Mouse (Mus musculus) left cerebral cortex, postnatal 25 days (tissue): ENCODE measurements around the gene Ddx6. TPM values are rescaled to one million over a fixed set of nuclear protein-coding genes. Genes with fewer than 3 reads are reported as not detected.
"Not testable (repeated sequence)": the region's sequence is repeated elsewhere in the genome, so short reads cannot be mapped to it uniquely, and the experiment has no call there.

Experiments used
- DNase-seq, 2 experiments: peaks; one replicate each; pipeline ENCODE4 v3.0.0; 2022; ENCODE audit warnings: low spot score in 2 of 2, mixed read lengths in 1 of 2
- intact Hi-C: fragments of 180-260 bp; cut with DNase I; formaldehyde crosslinking; loops from one replicate; pipeline ENCODE4 v1.15.1; 2025
- total RNA-seq, 2 experiments: library from RNA; stranded (reverse); gene quantifications; 2 replicates each; pipeline ENCODE4 v1.2.3; 2021

Gene Ddx6
- total RNA-seq, 2 experiments from 2014 or later = 131 to 134 TPM

DNA sequence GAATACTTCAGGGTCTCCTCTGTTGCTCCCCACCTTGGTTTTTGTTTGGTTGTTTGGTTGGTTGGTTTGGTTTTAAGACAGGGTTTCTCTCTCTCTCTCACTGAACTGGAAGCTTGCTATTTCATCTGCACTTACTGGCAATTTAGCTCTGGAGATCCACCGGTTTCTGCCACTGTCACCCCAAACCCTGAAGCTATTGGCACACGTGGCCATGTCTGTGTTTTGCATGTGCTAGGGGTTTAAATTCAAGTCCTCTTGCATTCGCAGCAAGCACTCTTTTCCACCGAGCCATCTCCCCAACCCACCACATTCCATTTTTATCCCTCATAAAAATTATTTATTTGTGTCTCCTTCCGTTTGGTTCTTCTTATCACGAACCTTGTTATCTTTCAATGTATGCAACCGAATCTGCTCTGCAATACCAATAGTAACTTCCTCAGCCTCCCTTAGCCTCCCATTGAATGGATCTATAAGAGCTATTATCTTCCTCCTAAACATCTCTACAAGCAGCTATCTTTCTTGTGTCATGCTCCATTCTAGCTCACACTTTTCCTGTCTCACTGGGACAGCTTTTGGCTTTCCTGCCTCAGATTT lies 13.0 kb upstream of the Ddx6 start:
- DNase-seq = no peak
- intact Hi-C loops = no loop called here

DNA sequence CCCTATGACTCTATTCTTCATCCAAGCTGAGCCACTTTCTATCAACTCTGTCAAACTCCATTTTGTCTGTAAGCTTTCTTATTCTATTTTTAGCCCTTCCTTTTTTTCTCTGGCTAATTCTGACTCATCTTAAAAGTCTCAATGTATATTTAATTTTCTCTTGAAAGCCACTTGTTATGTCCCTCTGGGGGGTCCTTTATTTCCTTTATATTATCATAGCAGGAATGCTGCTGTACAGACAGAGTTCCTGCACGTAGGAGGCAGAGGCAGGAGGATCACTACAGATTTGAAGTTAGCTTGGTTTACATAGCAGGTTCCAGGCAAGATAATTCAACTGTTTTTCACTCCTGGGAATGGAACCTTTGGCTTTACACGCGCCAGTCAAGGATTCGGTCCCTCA lies 11.5 kb upstream of the Ddx6 start:
- no peak for DNase-seq
- intact Hi-C loops = no loop called here

DNA sequence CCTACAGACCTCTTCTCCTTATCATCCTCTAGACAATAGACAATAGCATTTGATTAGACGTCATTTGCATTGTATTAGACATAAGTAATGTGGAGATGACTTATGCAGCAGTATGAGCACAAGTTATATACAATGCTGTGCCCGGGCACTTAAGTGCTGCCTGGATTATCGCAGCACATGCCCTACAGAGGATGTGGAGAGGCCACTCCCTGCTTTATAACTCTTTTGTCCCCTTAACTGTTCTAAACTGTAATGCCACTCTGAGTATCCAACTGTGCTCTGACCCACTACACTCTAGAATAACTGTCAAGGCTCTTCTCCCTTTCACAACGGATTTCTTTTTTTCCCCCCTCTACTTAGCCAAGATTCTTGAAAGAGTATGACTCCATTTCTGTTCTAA lies 10.8 kb upstream of the Ddx6 start:
- DNase-seq = no peak
- intact Hi-C loops = no loop called here

- no peak for DNase-seq
- intact Hi-C loops = no loop called here
Observed at GRCm38 (mm10) chr9:44594901-44595536, 9.7 kb upstream of the Ddx6 start.

DNA sequence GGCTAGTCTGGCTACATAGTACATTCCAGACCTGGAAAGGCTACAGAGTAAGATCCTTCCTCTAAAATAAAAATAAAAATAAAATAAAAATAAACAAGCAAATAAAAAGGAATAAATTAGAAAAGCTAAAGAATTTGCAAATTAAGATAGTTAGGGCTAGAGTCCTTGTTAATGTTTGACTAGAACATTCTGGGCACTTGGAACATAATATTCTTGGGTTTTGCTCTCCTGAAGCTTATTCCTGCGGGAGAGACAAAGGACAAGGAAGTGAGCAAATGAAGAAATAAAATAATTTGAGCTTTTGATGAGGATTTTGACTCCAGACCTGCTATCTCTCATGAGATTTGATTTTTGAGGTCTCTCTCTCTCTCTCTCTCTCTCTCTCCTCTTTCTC lies 9.2 kb upstream of the Ddx6 start:
- no peak for DNase-seq
- intact Hi-C loops = no loop called here

DNA sequence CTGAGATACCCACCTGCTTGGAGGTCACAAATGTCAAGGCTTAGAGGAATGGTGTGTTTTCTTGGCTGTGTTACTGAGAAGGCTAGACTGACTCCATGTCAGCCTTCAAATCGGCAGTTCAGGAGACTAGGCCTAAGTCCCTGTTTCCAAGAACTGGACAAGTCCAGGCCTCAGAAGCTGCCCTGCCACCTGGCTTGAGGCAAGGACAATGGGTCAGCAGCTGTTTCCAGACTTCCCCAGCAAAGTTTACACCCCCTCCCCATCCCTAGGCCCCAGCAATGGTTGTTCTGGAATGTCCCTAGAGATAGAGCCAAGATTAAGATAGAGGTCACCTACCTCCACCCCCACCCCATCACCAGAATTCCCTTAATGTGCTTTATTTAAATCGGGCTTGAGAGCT lies 7.0 kb upstream of the Ddx6 start:
- intact Hi-C loops = no loop called here
- no peak for DNase-seq

DNA sequence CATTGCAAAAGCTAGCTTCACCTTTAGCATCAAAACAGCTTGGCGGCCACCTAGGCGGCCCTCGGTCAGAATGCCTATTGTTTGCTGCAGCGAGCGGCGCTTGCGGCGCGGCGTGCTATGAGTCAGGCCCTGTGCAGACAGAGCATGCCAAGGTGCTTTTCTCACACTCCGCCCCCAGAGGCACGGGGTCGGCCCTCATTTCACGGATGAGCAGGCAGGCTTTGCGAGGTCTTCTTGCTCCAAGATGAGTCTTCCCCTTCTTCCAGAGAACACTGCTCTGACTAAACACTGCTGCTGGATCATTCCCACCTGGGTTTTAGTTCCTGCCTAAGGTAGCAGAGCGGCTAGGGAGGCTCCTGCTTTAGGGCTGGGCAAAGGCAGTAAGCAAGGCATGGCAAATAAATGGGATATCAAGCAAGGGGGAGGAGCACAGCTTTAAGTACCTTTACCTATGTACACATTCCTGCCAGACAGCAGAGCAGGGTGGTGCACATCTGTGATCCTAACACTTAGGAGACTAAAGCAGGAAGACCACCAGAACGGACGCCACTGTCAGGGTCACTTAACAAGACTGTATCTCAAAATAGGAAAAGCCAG lies 5.7 kb upstream of the Ddx6 start:
- DNase-seq = peak in 1 of 2 experiments; percentile 19
- intact Hi-C loops = no loop called here

DNA sequence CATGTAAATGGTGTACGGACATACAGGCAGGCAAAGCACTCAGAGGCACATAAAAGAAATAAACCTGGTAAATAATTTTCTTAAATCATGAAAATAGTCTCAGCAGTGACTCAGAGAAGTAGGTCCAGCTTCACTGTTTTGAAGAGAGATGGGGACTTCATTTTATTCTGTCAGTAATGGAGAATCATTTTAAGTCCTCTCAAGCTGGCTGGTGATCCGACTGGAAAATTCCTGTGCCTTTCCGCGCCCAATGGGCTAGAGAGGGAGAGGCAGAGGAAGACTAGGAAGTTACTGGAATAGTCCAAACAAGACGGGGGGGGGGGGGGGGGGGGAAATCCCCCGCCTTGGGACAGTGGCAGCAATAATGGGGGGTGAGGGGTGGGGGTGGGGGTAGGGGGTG lies 5.1 kb upstream of the Ddx6 start:
- intact Hi-C loops = no loop called here
- DNase-seq = peak in 1 of 2 experiments; percentile 17

DNA sequence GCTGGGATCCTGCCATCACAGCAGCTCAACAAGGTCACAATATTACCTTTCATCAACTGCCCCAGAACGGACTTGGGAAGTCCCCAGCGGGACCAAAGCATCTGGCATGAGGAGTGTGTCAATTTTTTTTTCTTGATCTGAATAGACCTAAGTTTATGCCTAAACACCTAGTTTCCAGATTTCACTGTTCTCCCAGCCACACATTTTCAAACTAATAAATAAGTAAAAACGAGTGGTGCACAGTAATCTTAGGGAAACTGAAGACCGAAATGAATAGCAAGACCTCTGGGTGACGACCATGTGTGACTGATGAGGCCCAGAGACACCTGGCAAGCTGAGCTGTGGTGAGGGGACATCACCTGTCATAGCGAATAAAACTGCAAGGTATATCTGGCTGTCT lies 3.9 kb upstream of the Ddx6 start:
- intact Hi-C loops = no loop called here
- no peak for DNase-seq

- no peak for DNase-seq
- intact Hi-C loops = no loop called here
Observed at GRCm38 (mm10) chr9:44602766-44603165, 1.9 kb upstream of the Ddx6 start.

DNA sequence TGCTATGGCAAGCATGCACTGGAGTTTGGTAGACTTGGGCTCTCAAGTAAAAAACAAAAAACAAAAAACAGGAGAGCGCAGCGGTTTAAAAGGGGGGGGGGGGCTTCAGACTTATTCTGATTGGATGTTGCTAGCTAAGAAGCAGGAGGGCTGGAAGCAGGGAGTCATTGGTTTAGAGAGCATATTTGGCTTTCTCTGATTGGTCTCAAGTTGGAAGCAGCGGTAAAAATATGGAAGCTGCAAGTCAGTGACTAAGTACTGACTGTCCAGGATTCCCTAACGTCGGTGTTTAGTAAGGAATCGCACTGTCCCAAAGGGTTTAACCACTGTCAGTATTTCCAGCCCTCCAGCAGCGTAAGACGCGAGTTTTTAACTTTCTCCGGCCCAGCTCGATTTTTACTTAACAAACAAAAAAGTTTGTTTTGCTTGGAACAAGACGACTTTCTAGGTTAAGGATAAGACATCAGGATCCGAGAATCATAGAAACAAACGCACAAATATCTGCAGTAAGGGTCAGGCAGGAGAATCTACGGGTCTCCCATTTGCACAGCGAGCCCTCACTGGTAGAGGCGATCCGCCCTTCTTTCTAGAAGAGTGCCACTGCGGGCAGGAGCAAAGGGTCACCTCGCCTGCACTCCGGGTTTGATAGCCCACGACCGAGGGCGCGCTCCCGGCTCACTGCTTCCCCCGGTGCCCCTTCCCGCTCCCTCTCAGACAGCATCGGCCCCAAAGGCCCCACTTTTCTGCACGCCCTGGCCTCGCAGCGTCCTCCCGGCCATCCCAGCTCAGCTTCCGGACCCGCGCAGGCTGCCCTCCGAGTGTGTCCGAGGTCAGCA lies 1.0 kb upstream of the Ddx6 start:
- peak; percentile 54 to 83 for DNase-seq
- intact Hi-C loops = loop anchor here (2.0 kb wide), 1 partner anchor 93 kb away; no protein-coding TSS in a partner anchor

- intact Hi-C loops = loop anchor here (2.0 kb wide), 1 partner anchor 94 kb away; no protein-coding TSS in a partner anchor
- DNase-seq = peak; percentile 81 to 85
Observed at GRCm38 (mm10) chr9:44604290-44604778, 358 bp upstream of the Ddx6 start.

GRCm38 (mm10) chr9:44605616-44606165 lies 999 bp downstream of the Ddx6 start:
- intact Hi-C loops = loop anchor here (2.0 kb wide), 1 partner anchor 95 kb away; no protein-coding TSS in a partner anchor
- peak in 1 of 2 experiments; percentile 22 for DNase-seq

DNA sequence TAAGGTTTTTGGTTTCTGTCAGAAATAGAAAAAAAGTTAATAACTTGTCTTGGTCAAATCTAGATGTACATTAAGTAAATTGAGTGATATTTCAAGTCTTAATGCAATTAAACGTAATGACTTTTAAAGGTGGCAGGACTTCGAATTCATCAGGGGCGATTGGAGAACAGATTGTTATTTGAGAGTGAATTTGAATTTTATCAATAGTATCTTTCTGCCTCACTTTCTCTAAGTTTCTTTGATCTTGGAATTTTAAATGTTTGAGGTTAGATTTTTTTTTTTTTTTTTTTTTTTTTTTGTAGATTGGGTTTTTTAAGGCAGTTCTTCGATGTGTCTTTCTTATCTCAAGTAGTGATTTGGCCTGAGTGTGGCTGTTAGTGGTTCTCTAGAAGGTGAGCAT lies 2.0 kb downstream of the Ddx6 start:
- no peak for DNase-seq
- intact Hi-C loops = no loop called here

- no peak for DNase-seq
- intact Hi-C loops = no loop called here
Observed at GRCm38 (mm10) chr9:44607306-44607705, 2.6 kb downstream of the Ddx6 start.

- intact Hi-C loops = no loop called here
- DNase-seq = no peak
Observed at GRCm38 (mm10) chr9:44610371-44610770, 5.7 kb downstream of the Ddx6 start.

DNA sequence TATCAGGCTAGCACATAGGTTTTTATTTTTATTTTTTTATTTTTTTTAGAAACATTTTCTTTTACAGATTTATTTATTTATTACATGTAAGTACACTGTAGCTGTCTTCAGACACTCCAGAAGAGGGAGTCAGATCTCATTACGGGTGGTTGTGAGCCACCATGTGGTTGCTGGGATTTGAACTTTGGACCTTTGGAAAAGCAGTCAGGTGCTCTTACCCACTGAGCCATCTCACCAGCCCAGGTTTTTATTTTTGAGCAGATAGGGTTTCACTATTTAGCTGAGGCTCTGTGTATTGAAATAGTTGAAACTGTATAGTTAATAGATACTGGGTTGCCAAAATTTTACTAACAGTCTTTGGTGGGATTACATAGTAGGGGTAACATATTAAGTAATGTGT lies 8.4 kb downstream of the Ddx6 start:
- DNase-seq, intact Hi-C loops: not testable (repeated sequence)

GRCm38 (mm10) chr9:44621114-44621513 lies 16.4 kb downstream of the Ddx6 start:
- intact Hi-C loops = no loop called here
- DNase-seq = peak in 1 of 2 experiments; percentile 28

DNA sequence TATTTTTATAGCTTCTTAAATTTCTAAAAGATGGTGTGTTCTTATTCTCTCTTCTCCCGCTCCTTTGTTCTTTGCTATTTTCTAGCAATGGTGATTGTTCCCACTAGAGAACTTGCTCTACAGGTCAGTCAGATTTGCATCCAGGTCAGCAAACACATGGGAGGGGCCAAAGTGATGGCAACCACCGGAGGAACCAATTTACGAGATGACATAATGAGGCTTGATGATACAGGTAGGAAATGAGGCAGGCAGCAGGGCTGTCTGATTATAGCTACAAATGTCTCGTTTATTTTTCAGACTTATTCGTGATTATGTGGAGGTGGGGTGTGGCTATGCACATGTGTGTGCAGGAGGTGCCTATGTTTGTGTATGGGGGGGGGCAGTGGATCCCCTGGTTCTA lies 19.7 kb downstream of the Ddx6 start:
- intact Hi-C loops = no loop called here
- DNase-seq = no peak

DNA sequence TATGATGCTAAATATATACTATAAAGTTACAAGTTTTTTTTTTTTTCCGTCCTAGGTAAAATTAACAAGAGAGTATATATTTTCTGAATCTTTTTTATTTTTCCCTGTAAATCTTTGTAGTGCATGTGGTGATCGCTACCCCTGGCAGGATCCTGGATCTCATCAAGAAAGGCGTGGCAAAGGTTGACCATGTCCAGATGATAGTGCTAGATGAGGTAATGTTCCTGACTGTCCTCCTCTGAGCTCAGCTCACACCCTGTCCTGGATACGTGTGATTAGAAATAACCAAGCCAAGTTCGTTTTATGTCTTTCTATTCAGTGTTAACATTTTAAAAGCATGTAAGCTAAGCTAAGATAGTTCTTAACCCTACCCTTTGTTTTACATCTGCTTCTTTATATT lies 21.6 kb downstream of the Ddx6 start:
- intact Hi-C loops = no loop called here
- no peak for DNase-seq
